Mouse (Mus musculus) retina, postnatal 1 day (tissue): ENCODE data around the gene Gm10382.
"Not testable (repeated sequence)": the region's sequence is repeated elsewhere in the genome, so short reads cannot be mapped to it uniquely, and the experiment has no call there.

Experiments used
- DNase-seq: peaks from one replicate; pipeline ENCODE4 v3.0.0-alpha.2; 2012

The Gm10382 gene

GRCm38 (mm10) chr5:125419124-125419523 lies 30.0 kb downstream of the Gm10382 start:
- DNase-seq, result no peak

GRCm38 (mm10) chr5:125425698-125426276 lies 36.7 kb downstream of the Gm10382 start:
- no peak for DNase-seq

- no peak for DNase-seq
Measured at GRCm38 (mm10) chr5:125426343-125426742, 37.2 kb downstream of the Gm10382 start.

GRCm38 (mm10) chr5:125432324-125432723 lies 43.2 kb downstream of the Gm10382 start:
- DNase-seq, result not testable (repeated sequence)

- DNase-seq, result peak; percentile 97
Measured at GRCm38 (mm10) chr5:125433793-125434337, 44.7 kb downstream of the Gm10382 start, which contains the start of gene Dhx37. Gene Dhx37, minus strand, starts transcription at chr5:125434121.

GRCm38 (mm10) chr5:125434347-125434746 lies 45.2 kb downstream of the Gm10382 start:
- DNase-seq, result not testable (repeated sequence)
